Mouse (Mus musculus) right cerebral cortex, adult 18-20 months (tissue): ENCODE measurements around the gene Ifi35.
"Not testable (repeated sequence)": the region's sequence is repeated elsewhere in the genome, so short reads cannot be mapped to it uniquely, and the experiment has no call there.

Source experiments
- DNase-seq: peaks from one replicate; pipeline ENCODE4 v3.0.0; 2022; ENCODE audit warnings: mixed read lengths

Ifi35 gene

DNA sequence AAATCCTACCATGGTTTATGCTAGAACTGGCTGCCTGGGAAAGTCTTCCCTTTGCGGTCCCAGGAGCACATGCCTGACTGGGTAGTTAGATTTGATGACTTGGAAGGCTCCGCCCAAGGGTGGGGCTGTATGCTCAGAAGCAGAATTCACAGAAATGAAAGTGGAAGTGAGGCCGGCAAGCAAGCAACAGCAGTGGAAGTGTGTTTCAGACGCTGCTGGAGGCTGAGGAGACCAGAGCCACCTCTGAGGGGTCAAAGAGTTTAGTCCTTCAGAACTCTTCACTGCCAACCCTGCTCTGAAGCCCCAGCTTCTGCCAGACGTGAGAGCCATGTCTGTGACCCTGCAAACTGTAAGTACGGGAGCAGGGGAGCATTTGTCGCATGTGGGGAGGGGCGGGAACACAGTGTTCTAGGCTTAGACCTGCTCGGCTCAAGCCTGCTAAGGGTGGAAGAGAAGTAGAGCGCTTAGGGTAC, at the start of gene Ifi35:
TSS of gene Ifi35 (plus strand) at position 134 of the 473 bp plus-strand sequence.
- no peak for DNase-seq

DNA sequence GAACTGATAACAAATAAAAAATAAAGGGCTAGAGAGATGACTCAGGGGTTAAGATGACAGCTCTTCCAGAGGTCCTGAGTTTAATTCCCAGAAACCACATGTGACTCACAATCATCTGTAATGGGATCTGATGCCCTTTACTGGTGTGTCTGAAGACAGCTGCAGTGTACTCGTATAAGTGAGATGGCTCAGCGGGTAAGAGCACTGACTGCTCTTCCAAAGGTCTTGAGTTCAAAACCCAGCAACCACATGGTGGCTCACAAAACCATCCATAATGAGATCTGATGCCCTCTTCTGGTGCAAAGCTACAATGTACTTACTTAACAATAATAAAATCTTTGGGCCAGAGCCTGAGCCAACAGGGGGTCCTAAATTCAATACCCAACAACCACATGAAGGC, 32.9 kb upstream of the Ifi35 start:
- no peak for DNase-seq

DNA sequence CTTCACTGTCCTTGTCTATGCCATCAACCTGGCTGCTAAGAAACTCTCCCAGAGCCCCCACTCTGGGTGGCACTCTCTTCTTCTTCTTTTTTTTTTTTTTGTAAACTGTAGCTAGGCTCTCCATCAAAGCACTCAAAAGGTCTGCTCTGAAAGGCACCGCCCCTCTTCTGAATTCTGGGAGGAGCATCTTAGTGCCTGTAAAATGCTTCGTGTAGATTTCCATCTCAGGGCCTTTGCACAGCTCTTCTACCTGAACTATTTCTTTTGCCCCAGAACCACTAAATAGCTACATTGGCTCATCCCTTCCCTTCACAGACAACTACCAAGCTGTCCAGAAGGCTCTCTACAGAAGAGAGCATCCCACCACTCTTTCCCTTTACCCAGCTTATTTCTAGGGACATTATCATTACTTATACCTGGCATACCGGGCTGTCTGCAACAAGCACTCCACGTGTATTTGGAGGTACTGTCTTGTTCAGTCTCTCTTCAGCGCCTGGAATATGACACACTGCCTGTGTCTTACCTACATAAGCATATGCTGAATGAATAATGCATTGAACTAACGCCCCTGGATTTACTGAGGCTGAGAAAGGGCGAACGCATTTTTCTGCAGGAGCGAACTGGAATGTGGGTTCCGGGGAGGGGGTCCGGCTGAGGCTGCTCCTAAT, 31.6 kb upstream of the Ifi35 start:
- DNase-seq: no peak

DNA sequence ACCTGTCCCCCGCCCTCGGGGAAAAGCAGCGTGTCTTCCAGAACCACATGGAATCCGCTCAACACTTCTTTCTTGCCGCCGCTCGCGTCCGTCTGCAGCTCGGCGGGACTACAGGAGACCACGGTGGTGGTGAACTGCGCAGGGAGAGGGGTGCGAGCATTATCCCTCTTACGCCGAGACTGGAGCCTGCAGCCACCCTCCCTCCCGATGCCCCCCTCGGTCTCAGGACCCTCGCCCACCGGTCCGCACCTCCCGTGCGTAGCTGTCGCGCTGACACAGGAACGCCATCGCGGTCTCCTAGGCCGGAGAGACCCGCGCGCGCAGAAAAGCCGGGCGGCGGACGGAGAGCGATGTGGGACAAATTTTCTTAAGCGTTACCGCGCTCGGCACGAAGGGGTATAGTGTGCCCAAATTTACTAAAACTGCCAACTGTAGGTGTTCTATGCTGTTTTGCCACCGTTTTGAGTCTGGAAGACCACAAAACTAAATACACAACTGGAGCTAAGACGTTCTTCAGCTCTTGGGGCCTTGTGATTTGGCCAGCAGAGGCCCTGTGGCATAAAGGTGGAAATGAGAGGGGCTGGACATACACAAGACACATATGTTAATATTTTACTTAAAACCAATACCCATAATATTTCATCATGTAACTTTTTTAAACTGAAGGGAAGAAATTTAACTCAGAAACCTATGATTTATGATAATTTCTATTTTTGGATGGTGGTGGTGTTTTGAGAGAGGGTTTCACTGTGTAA, 30.9 kb upstream of the Ifi35 start, which contains the start of gene Aarsd1:
TSS of gene Aarsd1 (minus strand) at position 515 of the 755 bp plus-strand sequence.
- DNase-seq: peak; percentile 90

DNA sequence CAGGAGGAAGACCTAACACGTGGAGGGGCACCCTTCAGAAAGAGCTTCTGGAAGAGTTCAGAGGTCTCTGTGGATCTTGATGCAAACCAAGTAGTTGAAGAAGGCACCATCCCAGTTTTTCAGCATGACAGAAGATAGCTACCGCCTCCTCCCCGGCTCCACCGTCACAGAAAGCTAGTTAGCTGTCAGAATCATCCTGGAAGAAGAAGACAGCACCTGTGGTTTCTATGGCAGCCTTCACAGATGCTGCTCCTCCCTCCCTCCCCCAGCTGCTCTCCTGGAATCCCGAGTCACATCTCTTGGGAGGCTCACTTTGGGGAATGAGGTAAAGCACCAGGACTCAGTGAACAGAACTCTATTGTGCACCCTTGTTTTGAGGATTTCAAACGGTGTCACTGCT, 29.2 kb upstream of the Ifi35 start:
- peak; percentile 70 for DNase-seq

DNA sequence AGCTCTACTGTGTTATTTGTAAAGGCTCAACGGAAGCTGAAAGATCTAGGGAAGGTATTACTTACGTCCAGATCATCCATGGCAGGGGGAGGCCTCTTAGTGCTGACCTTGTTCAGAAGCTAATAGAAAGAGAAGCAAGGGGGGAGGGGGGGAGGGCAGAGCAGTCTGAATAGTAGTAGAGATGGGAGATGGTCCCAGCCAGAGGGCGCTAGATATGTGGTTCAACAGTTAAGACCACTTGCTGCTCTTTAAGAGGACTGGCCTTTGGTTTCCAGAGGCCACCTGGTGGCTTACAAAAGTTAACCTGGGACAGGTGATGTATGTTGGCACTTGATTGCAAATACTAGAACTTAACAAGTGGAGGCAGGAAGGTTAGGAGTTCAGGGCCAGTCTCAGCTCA, 28.6 kb upstream of the Ifi35 start:
- no peak for DNase-seq

DNA sequence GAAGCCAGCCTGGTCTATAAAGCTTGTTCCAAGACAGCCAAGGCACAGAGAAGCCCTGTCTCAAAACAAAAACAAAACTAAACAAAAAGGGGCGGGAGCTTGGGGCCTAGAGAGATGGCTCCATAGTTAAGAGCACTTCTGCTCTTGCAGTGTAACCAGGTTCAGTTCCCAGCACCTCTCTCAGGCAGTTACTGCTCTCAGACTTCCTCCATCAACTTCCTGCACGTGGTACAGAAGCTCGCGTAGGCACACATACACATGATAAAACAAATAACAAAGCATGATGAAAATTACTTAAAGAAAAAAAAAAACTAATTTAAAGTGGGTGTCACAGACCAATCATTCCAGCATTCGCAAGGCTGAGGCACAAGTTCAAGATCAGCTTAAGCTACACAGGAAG, 28.1 kb upstream of the Ifi35 start:
- DNase-seq: no peak

DNA sequence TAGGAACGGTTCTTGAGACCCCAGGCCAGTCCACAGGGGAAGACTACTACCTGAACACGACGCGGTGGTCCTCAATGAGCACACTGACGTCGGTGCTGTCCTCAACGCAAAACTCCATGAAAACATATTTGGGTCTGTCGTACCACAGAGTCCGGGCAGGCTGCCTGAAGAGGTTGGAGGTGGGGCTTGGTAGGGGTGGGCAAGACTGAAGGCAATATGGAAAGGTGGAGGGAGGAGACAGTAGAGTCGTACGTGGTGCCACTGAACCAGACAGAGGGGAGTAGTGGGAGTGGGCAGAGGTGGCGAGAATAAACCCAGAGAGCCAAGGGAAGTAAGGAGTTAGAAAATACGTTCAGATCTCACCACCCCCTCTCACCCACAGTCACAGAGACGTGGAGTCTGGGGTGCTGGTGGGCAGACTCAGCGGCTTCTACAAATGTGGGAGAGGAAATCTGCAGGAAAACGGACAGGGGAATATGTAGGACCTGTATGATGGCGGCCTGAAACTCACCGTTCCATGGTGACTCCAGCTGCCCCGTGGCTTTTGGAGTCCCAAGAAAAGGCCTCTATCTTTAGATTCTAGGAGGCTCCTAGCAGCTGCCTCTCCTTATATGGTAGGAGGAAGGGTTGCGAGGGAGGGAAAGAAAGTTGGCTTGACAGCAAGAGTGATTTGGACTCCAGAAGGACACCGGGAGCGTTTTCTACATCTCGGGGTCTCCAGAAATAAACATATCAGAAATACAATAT, 23.9 kb upstream of the Ifi35 start, which contains the start of gene Gm27029:
TSS of gene Gm27029 (minus strand) at position 692 of the 747 bp plus-strand sequence.
- DNase-seq: peak; percentile 63

DNA sequence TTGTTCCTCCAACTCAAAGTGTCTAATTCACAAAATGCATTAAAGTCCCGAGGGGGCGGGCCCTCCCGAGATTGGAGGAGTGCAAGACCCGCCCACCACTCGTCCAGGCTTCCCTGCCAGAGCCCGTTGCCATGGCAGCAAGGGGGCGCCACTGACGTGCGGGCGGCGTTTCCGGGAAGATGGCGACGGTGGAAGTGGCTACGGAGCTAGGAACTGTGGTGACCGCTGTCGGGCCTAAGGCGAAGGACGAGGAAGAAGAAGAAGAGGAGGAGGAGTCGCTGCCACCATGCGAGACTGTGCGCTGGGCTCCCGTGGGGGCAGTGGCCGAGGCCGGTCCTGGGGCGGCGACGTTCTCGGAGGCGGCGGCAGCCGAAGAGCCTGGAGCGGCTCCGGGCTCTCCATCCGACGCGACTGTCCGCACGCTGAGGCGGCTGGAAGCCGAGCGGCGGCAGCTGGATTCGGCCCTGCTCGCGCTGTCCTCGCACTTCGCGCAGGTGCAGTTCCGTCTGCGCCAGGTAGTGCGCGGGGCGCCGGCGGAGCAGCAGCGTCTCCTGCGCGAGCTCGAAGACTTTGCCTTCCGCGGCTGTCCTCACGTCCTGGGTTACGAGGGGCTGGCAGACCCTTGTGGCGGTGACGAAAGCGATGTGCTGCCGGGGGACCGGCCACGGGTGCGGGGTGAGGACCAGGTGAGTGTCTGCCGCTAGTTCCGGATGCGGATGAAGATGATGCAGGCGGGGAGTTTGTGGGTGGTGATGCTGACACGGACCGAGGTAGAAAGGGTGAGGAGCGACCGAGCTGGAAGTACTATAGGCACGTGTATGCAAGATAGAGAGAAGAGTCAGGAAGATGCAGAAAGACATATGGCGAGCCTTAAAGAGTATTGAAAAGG, 23.0 kb upstream of the Ifi35 start, which contains the start of the genes Rundc1 and Ptges3l:
TSS of gene Rundc1 (plus strand) at position 161 of the 889 bp plus-strand sequence.
TSS of gene Ptges3l (minus strand) at position 409 of the 889 bp plus-strand sequence.
- DNase-seq: peak; percentile 98

DNA sequence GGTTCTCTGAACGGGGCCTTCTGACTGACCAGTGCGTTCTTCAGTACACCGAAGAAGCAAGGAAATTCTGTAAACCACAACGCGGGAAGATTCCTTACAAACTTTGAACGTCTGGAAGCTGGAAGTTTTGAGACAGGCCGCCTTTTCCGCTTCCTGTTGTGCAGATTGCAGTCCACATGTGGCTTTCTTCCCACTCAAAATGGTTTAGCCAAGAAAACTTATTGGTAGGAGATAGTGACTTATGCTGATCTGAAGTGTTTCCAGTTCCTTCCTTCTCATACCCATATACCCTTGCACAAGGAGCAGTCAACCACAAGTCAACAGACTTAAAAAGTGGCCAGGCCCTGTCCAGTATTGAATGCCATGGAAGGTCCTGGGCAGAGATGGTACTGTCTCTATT, 22.0 kb upstream of the Ifi35 start:
- no peak for DNase-seq

DNA sequence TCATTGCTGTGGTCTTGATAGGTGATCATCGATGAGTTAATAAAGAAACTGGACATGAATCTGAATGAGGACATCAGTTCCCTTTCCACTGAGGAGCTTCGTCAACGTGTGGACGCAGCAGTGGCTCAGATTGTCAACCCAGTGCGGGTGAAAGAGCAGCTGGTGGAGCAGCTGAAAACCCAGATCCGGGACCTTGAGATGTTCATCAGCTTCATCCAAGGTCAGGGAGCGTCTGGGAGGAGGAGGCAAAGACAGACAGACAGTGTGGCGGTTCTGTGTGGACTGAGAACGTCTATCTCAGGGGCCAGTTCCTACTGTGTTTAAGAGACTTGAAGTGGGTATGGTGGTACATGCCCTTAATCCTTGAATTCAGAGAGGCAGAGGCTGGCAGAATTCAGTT, 16.9 kb upstream of the Ifi35 start:
- DNase-seq: no peak

DNA sequence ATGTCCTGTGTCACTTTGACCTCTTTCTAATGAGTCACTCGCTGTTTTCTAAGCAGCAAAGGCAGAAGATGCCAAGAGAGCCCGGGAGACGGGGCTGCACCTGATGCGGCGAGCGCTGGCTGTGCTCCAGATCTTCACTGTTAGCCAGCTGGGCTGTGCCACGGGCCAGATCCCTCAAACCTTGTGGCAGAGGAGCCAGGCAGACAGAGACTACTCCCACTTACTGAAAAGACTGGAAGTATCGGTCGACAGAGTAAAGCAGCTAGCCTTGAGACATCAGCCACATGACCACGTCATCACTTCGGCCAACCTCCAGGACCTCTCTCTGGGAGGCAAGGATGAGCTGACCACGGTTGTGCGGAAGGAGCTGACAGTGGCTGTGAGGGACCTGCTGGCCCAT, 14.8 kb upstream of the Ifi35 start:
- DNase-seq: no peak

DNA sequence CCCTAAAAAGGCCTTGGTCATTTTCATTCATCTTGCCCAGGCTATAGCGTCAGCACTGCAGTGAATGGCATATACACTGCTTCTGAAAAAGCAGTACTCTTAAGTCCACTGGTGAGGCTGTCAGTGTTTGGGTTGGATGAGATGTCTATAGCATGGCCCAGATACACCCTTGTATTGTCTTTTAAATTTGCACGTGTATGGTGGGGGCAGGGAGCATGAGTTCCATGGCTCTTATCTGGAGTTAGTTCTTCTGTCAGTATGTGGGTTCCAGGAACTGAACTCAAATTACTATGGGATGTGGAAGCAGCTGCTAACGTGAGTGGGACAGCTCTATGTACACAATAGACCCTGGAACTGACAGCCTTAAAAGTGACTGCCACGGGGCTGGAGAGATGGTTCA, 12.4 kb upstream of the Ifi35 start:
- DNase-seq: no peak

DNA sequence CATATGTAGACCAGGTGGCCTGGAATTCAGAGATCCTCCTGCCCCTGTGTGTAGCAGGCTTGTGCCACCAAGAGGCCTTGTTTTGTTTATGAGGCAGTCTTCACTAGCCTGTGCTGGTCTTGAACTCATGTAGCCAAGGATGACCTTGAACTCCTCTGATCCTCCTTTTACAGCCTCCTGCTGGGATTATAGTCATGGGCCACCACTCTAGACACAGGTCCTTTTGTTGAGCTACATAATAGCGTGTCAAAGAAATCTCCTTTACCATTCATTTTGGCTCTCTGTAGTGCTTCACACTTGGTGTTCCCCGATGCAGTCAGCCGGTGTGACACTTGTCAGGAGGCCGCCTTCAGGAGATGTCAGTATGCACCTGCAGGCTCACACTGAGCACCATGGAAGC, 11.3 kb upstream of the Ifi35 start:
- DNase-seq: no peak

DNA sequence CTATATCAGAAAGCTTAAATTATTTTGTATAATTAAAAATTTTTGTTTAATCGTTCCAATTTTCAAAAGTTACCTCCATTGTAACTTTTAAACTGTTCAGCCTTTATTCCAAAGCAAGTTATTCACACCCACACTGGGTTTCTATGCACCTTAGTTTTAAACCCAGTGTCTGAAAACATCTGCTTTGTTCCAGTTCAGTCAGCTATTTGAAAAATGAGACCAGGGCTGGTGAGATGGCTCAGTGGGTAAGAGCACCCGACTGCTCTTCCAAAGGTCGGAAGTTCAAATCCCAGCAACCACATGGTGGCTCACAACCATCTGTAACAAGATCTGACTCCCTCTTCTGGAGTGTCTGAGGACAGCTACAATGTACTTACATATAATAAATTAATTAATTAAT, 10.2 kb upstream of the Ifi35 start:
- DNase-seq: not testable (repeated sequence)

DNA sequence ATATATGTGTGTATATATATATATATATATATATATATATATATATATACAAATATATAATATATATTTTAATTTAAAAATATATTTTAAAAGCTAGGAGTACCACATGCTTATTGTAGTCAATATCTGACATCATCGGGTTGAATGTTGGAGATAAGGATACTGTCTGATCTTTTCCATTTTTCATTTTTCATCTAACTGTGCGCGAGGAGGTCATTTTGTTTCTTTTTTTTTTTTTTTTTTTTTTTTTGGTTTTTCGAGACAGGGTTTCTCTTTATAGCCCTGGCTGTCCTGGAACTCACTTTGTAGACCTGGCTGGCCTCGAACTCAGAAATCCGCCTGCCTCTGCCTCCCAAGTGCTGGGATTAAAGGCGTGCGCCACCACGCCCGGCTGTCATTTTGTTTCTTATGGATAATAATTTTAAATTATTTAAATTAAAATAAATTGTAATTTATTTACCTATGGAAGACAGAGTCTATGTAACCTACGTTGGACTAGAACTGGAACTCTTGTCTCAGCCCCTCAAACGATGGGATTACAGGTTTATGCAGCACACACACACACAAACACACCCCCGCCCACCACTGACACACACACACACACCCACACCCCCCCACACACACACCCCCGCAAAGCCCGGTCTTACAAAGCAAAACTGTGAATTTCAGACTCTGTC, 6.6 kb upstream of the Ifi35 start:
- not testable (repeated sequence) for DNase-seq

DNA sequence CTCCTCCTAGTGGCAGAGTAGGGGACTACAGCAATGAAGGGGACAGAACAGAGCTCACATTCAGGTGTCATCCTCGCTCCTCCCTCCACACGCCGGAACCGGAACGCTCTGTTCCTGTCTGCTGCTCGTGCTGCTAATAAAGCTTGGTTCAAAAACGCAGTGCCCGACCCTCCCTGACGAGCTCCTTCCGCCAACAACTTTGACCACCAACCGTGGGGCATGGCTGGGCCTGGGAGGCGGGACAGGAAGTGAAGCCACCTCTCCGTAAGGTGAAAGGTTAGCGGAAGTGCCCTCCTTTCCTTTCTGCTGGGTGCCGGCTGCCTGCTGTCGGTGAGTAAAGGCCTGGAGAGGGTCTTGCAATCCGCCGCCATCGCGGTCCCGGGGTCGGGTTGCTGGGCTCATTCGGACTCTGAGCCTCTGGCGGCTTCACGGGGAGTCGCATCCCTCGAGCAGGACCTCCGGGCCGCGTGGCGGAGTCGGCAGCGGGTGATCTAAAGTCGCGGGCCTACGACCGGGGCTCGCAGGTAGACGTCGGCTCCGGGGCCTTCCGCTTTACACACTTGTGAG, 6.0 kb upstream of the Ifi35 start, which contains the start of gene Rpl27:
TSS of gene Rpl27 (plus strand) at position 172 of the 567 bp plus-strand sequence.
- peak; percentile 99 for DNase-seq

DNA sequence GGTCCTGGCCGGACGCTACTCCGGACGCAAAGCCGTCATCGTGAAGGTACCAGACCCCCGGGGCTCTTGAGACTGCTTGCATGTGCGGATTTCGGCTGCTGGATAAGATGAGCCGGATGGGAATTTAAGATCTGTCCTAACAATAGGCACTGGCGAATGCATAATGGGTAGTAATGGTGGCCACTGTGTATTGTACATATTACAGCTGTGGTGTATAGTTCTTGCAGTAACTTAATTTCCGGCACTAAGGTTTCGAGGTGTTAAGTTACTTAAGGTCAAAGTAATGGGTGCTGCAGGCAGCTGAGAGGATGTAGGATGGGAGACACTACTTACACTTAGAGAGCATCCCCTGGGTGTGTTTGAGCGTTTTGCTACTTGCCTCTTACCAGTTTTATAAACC, 5.4 kb upstream of the Ifi35 start:
- no peak for DNase-seq

DNA sequence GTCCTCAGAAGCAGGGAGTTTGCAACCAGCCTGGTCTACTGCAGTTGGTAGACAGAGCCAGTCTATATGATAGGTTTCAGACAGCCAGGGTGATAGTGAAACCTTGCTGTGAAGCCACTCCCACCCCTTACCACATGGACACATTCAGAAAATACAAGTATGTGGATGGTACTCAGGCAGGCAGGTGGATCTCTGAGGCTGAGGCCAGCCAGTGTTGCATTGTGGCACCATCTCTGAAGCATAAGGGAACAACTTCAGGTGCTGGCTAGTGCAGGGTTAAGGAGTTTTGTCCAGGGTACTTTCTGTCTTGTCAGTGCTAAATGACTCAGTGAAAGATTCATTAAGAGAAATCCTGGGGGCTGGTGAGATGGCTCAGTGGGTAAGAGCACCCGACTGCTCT, 1.9 kb upstream of the Ifi35 start:
- no peak for DNase-seq

DNA sequence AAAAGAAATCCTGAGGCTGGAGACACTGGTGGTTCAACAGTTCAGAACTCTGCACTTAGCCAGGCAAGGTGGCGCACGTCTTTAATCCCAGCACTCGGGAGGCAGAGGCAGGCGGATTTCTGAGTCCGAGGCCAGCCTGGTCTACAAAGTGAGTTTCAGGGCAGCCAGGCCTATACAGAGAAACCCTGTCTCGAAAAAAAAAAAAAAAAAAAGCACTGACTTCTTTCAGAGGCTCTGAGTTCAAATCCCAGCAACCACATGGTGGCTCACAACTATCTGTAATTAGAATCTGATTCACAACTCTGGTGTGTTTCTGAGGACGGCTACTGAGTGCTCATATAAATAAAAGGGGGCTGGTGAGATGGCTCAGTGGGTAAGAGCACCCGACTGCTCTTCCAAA, 1.3 kb upstream of the Ifi35 start:
- DNase-seq: not testable (repeated sequence)

DNA sequence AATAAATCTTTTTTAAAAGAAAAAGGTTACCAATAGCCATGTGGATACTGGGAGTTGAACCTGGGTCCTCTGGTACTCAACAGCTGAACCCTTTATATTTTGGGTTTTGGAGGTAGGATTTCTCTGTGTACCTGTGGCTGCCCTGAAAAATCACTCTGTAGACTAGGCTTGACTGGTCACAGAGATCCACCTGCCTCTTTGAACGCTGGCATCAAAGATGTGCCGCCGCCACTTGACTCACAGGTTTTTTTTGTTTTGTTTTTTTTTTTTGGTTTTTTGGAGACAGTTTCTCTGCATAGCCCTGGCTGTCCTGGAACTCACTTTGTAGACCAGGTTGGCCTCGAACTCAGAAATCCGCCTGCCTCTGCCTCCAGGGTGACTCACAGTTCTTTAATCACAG, 421 bp upstream of the Ifi35 start:
- no peak for DNase-seq
